Mouse (Mus musculus) lung, adult 2 months (tissue): ENCODE data around the gene Acox3.

Experiments
- CTCF ChIP-seq: fragments of 200-500 bp; IDR thresholded peaks from 2 replicates; pipeline ENCODE4 v1.5.1; 2011; ENCODE audit warnings: mild to moderate bottlenecking, low read length, control low read depth; ENCODE audit not compliant: insufficient read depth
- POLR2A ChIP-seq: fragments of 200-500 bp; IDR thresholded peaks from 2 replicates; pipeline ENCODE4 v1.6.1; 2011; ENCODE audit warnings: low read depth, mild to moderate bottlenecking, control low read depth, low read length, borderline replicate concordance; ENCODE audit errors: extremely low read depth

- TF ChIP-seq CTCF = no peak
- no peak for TF ChIP-seq POLR2A
Measured at GRCm38 (mm10) chr5:35652319-35652718, 69.5 kb downstream of the Acox3 start.
